Mouse (Mus musculus): ENCODE results near the gene Atp5s.

- TF ChIP-seq POLR2A (IDR thresholded peaks at IDR 0.05; ENCODE audit: control insufficient read depth, extremely low read depth, insufficient read depth, low read length, poor library complexity) = no peak
- no peak for TF ChIP-seq CTCF (IDR thresholded peaks at IDR 0.05; ENCODE audit: borderline replicate concordance, control insufficient read depth, extremely low read depth, insufficient read depth, low read length, poor library complexity)
Measured at GRCm38 (mm10) chr12:69766185-69766904, 41.6 kb downstream of the Atp5s start.
